Mouse (Mus musculus) kidney, adult 2 months (tissue): Measurements from ENCODE around the gene Cdh23. TPM values are rescaled to one million over a fixed set of nuclear protein-coding genes. Genes with fewer than 3 reads are reported as not detected.

ENCODE experiments used
- DNase-seq: peaks from one replicate; pipeline ENCODE4 v3.0.0; 2021
- H3K27ac ChIP-seq: fragments of 200-500 bp; 2 replicates; pipeline ENCODE4 v1.5.1; 2012; ENCODE audit warnings: low read depth, low read length, control low read depth, inconsistent platforms; ENCODE audit not compliant: insufficient read depth
- H3K27me3 ChIP-seq: fragments of 200-500 bp; replicated peaks from 2 replicates; pipeline ENCODE4 v1.6.1; 2012; ENCODE audit warnings: mild to moderate bottlenecking, moderate library complexity, low read length, inconsistent platforms; ENCODE audit not compliant: control insufficient read depth, insufficient read depth
- H3K36me3 ChIP-seq: fragments of 200-500 bp; 2 replicates; pipeline ENCODE4 v1.6.1; 2012; ENCODE audit warnings: mild to moderate bottlenecking, moderate library complexity, low read length, inconsistent platforms; ENCODE audit not compliant: control insufficient read depth, insufficient read depth
- H3K4me1 ChIP-seq: fragments of 200-500 bp; 2 replicates; pipeline ENCODE4 v1.6.1; 2011; ENCODE audit warnings: low read length; ENCODE audit not compliant: control insufficient read depth, insufficient read depth
- H3K4me3 ChIP-seq: fragments of 200-500 bp; 2 replicates; pipeline ENCODE4 v1.5.1; 2011; ENCODE audit warnings: mild to moderate bottlenecking, low read depth, low read length, control low read depth; ENCODE audit not compliant: insufficient read depth
- CTCF ChIP-seq: fragments of 200-500 bp; conservative IDR thresholded peaks from 2 replicates; pipeline ENCODE4 v1.5.1; 2011; ENCODE audit warnings: low read depth, mild to moderate bottlenecking, control low read depth, low read length, moderate library complexity, mixed read lengths; ENCODE audit not compliant: insufficient read depth, insufficient read length
- POLR2A ChIP-seq: fragments of 200-500 bp; IDR thresholded peaks from one replicate; pipeline ENCODE4 v1.6.1; 2011; ENCODE audit warnings: low read depth, low read length, control low read depth
- WGBS: fragments of 180-500 bp; shearing (Covaris S2); methylation state at CpG from one replicate; pipeline ENCODE4 v1.1.7; 2018; 5-methylcytosine and 5-hydroxymethylcytosine counted together
- polyA plus RNA-seq: library from polyadenylated mRNA; depleted of rRNA; stranded (reverse); fragments of >200 nt; gene quantifications from 2 replicates; pipeline ENCODE4 v1.2.3, GENCODE M21; 2012

The Cdh23 gene
- polyA plus RNA-seq, 1 experiment = 0.17 TPM

GRCm38 (mm10) chr10:60527949-60528348, 168.3 kb downstream of the Cdh23 start:
- WGBS = 81% methylated on average over 7 of the region's 7 CpGs
- Histone ChIP-seq H3K27ac (no peak overlapping the region), H3K36me3 (no peaks in the 10 kb centered on the region), H3K4me3 (no peak overlapping the region), H3K4me1 (no peaks in the 10 kb centered on the region), H3K27me3 (no peaks in the 10 kb centered on the region)
- TF ChIP-seq POLR2A = no peak
- TF ChIP-seq CTCF = no peak
- DNase-seq = no peak

- 67% methylated on average over 8 of the region's 8 CpGs for WGBS
- Histone ChIP-seq H3K27me3 (no peaks in the 10 kb centered on the region), H3K4me3 (no peak overlapping the region), H3K27ac (no peak overlapping the region), H3K36me3 (no peaks in the 10 kb centered on the region), H3K4me1 (no peaks in the 10 kb centered on the region)
- TF ChIP-seq CTCF = no peak
- TF ChIP-seq POLR2A = no peak
- no peak for DNase-seq
These were observed 171.2 kb downstream of the Cdh23 start for GRCm38 (mm10) chr10:60525081-60525480.

GRCm38 (mm10) chr10:60516286-60516685, 180.0 kb downstream of the Cdh23 start:
- WGBS = 88% methylated on average over 11 of the region's 11 CpGs
- TF ChIP-seq CTCF (no peak), POLR2A (no peak)
- no peak for DNase-seq
- no peaks in the 10 kb centered on the region for H3K27me3 ChIP-seq
- H3K4me3 ChIP-seq = no peak overlapping the region
- no peaks in the 10 kb centered on the region for H3K36me3 ChIP-seq
- H3K4me1 ChIP-seq = no peaks in the 10 kb centered on the region
- no peak overlapping the region for H3K27ac ChIP-seq

- DNase-seq = no peak
- Histone ChIP-seq H3K4me3 (no peak overlapping the region), H3K27me3 (no peaks in the 10 kb centered on the region), H3K27ac (no peak overlapping the region), H3K4me1 (no peaks in the 10 kb centered on the region), H3K36me3 (no peaks in the 10 kb centered on the region)
- TF ChIP-seq POLR2A (no peak), CTCF (no peak)
- whole genome bisulfite sequencing = 24% methylated on average over 4 of the region's 4 CpGs
These were observed 197.8 kb downstream of the Cdh23 start for GRCm38 (mm10) chr10:60498538-60498937.

- no peak overlapping the region for H3K4me3 ChIP-seq
- no peaks in the 10 kb centered on the region for H3K36me3 ChIP-seq
- H3K27ac ChIP-seq = no peak overlapping the region
These were observed 201.2 kb downstream of the Cdh23 start for GRCm38 (mm10) chr10:60495070-60495469.

GRCm38 (mm10) chr10:60491538-60491937, 204.8 kb downstream of the Cdh23 start:
- no peaks in the 10 kb centered on the region for H3K4me1 ChIP-seq
- no peak for DNase-seq
- WGBS = 53% methylated on average over 2 of the region's 2 CpGs
- H3K27me3 ChIP-seq = no peaks in the 10 kb centered on the region
- no peak overlapping the region for H3K4me3 ChIP-seq
- TF ChIP-seq CTCF (no peak), POLR2A (no peak)
- no peak overlapping the region for H3K27ac ChIP-seq
- no peaks in the 10 kb centered on the region for H3K36me3 ChIP-seq

More at GRCm38 (mm10) chr10:60495070-60495469, 201.2 kb downstream of the Cdh23 start:
- H3K27me3 ChIP-seq = no peaks in the 10 kb centered on the region
- no peaks in the 10 kb centered on the region for H3K4me1 ChIP-seq
- TF ChIP-seq POLR2A (no peak), CTCF (no peak)
- DNase-seq = peak; percentile 21
- 19% methylated on average over 6 of the region's 6 CpGs for WGBS

- TF ChIP-seq CTCF (no peak), POLR2A (no peak)
- DNase-seq = no peak
- Histone ChIP-seq H3K27me3 (no peaks in the 10 kb centered on the region), H3K4me3 (no peak overlapping the region), H3K27ac (no peak overlapping the region), H3K36me3 (no peaks in the 10 kb centered on the region), H3K4me1 (no peaks in the 10 kb centered on the region)
- 94% methylated on average over 6 of the region's 6 CpGs for WGBS
These were observed 214.9 kb downstream of the Cdh23 start for GRCm38 (mm10) chr10:60481381-60481780.
